Mouse (Mus musculus): ENCODE results near the gene Gm9857. TPM values are rescaled to one million over a fixed set of nuclear protein-coding genes. Genes with fewer than 3 reads are reported as not detected.

Gene Gm9857
- polyA plus RNA-seq, 1 experiment from 2014 or later = not detected

DNA sequence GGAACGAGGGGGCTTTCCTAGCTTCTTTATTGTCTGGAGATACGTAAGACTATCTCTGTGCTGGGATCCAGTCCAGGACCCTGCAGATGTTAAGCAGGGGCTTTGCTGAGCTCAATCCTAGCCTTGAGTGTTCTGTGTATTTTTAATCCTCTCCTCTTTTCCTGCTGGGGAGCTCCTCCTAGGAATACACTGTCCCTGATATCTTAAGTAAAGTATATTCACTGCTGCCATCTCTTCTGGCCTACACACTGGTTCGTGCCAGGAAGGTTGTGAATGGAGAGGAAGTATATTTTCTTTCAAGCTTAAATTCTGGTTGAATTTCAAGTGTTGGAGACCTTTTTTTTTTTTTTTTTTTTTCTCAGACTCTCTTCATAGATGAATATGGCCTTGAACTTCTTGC is 23.0 kb upstream of the Gm9857 start:
- no peaks in the 10 kb centered on the region for H3K36me3 ChIP-seq
- H3K9me3 ChIP-seq = no peaks in the 10 kb centered on the region
- peaks cover 7% of the 10 kb centered on the region; the same call in 1 of the 2 replicates for H3K4me1 ChIP-seq
- H3K27ac ChIP-seq = no peak overlapping the region
- H3K4me3 ChIP-seq = no peak overlapping the region
- WGBS = 81% methylated on average over 3 of the region's 3 CpGs
- H3K27me3 ChIP-seq = no peaks in the 10 kb centered on the region
- no peak for ATAC-seq (ENCODE audit: insufficient number of reproducible peaks, insufficient read depth, low FRiP score, low TSS enrichment)
- no peak overlapping the region for H3K9ac ChIP-seq
- H3K4me2 ChIP-seq (replicated peaks) = no peak overlapping the region

DNA sequence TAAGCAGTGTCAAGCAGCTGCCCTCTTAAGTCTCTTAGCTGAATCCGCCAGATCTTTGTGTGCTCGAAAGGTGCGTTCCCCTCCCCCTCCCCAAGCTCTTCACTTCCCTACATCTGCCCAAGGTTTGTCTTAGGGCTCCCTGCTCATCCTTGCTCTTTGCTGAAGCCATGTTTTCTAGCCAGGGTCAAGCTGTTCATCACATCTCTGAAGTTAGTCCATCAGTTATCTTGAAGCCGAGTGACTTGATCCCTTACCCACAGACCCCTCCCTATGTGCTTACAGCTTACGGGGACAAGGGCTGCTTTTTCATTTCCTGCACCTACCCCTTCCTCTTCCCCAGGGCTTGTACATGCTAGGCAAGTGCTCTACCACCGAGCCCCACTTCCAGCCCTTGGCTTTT is 21.4 kb upstream of the Gm9857 start:
- no peaks in the 10 kb centered on the region for H3K36me3 ChIP-seq
- H3K9ac ChIP-seq = no peak overlapping the region
- H3K9me3 ChIP-seq = no peaks in the 10 kb centered on the region
- no peak overlapping the region for H3K4me3 ChIP-seq
- H3K27ac ChIP-seq = no peak overlapping the region
- H3K27me3 ChIP-seq = no peaks in the 10 kb centered on the region
- ATAC-seq (ENCODE audit: insufficient number of reproducible peaks, insufficient read depth, low FRiP score, low TSS enrichment) = no peak
- 53% methylated on average over 6 of the region's 6 CpGs for WGBS
- peaks cover 7% of the 10 kb centered on the region; the same call in 1 of the 2 replicates for H3K4me1 ChIP-seq
- no peak overlapping the region; the same call in 1 of the 2 replicates for H3K4me2 ChIP-seq (replicated peaks)

DNA sequence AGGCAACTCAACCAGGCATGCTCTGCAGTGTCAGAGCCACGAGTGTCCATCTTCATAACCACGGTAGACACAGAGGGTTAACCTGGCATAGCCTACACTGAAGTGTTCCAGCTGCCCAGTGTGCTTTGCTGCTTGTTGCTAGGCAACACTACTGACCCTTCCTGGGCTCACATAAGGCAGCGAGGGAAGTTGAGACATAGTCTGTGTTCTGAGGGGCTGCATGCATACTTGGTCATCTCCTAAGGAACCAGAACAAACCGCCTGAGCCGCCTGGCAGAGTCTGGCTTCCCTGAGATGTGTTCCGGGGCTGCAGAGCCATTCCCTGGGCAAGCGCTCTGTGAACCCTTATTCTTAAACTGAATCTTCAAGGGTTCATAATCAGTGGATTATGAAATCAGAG is 21.0 kb upstream of the Gm9857 start:
- Histone ChIP-seq H3K4me1 (peaks cover 7% of the 10 kb centered on the region; the same call in 1 of the 2 replicates), H3K27ac (no peak overlapping the region), H3K36me3 (no peaks in the 10 kb centered on the region), H3K4me3 (no peak overlapping the region), H3K9ac (no peak overlapping the region), H3K9me3 (no peaks in the 10 kb centered on the region), H3K27me3 (no peaks in the 10 kb centered on the region), H3K4me2 (replicated peaks) (no peak overlapping the region; the same call in 1 of the 2 replicates)
- 56% methylated on average over 7 of the region's 7 CpGs for WGBS
- peak; percentile 63; the same call in 1 of the 2 replicates for ATAC-seq (ENCODE audit: insufficient number of reproducible peaks, insufficient read depth, low FRiP score, low TSS enrichment)

DNA sequence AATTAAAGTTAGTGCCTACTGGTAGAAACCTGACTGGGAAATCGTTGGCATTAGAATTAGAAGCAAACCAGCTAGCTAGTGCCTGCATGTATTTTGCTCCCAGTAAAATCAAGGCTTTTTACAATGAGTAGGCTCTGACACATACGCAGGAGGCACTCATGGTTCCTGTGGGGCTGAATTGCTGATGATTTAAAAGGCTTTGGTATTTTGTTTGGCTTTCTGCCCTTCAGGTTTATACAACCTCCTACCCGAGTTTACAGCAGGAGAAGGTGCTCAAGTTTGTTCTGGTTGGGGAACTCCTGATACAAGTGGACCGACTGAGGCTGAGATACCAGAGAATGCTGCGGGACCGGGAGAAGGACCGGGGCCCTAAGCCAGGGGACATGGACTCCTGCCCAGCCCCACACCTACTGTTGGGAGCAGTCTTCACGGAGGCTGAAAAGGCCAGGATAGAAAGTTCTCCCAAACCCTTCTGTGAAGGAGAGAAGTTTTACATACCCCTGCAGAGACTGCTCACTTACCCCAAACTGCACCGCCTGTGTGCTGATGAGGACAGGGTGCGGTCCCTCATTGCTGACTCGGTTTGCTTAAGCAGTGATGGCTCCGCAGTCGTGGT is 19.5 kb upstream of the Gm9857 start:
- no peak overlapping the region for H3K9ac ChIP-seq
- H3K4me3 ChIP-seq = no peak overlapping the region
- H3K36me3 ChIP-seq = no peaks in the 10 kb centered on the region
- H3K4me2 ChIP-seq (replicated peaks) = no peak overlapping the region
- H3K27me3 ChIP-seq = no peaks in the 10 kb centered on the region
- H3K9me3 ChIP-seq = no peaks in the 10 kb centered on the region
- ATAC-seq (ENCODE audit: insufficient number of reproducible peaks, insufficient read depth, low FRiP score, low TSS enrichment) = no peak
- no peak overlapping the region for H3K27ac ChIP-seq
- 75% methylated on average over 13 of the region's 13 CpGs for WGBS
- H3K4me1 ChIP-seq = peaks cover 7% of the 10 kb centered on the region; the same call in 1 of the 2 replicates

DNA sequence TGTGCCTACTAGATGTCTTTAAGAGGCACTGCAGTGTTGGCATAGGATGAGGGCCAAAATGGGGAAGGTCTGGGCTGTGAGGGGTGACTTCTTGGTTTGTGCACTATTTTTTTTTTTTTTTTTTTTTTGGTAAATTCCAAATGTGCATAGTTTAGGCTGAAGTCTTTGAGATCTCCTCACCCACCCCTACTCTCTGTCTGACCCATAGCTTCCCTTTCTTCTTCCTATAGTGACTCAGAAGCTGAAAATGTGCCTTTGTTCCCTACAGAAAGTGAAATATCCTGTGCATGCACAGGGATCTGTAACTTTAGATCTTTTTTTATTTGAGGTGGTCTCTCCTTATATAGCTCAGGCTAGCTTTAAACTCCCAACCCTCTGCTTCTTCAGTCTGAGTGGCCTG is 17.7 kb upstream of the Gm9857 start:
- no peak for ATAC-seq (ENCODE audit: insufficient number of reproducible peaks, insufficient read depth, low FRiP score, low TSS enrichment)
- H3K4me1 ChIP-seq = peaks cover 7% of the 10 kb centered on the region; the same call in 1 of the 2 replicates
- no peak overlapping the region for H3K4me3 ChIP-seq
- H3K9ac ChIP-seq = no peak overlapping the region
- H3K36me3 ChIP-seq = no peaks in the 10 kb centered on the region
- H3K9me3 ChIP-seq = no peaks in the 10 kb centered on the region
- no peak overlapping the region for H3K27ac ChIP-seq
- H3K27me3 ChIP-seq = no peaks in the 10 kb centered on the region
- H3K4me2 ChIP-seq (replicated peaks) = no peak overlapping the region

DNA sequence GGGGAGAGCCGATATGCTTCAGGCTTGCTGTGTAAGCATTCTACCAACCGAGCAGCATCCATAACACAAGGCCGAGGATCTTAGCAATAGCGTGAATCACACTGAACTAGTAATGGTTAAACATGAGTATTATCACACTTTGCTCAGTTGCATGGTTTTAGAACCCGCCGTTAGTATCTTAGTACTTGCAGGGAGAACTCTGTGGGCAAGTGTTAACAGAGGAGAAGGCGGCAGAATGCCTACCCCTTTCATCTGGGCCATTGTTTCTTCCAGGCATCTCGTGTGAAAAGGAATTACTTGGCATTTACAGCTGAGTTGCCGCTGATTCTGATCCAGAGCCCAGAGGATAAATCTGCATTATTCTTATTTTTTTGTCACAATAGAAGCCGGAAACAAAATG is 751 bp upstream of the Gm9857 start:
- Histone ChIP-seq H3K9me3 (no peaks in the 10 kb centered on the region), H3K4me3 (no peak overlapping the region), H3K4me2 (replicated peaks) (no peak overlapping the region), H3K27ac (no peak overlapping the region), H3K27me3 (no peaks in the 10 kb centered on the region), H3K4me1 (no peaks in the 10 kb centered on the region), H3K36me3 (no peaks in the 10 kb centered on the region), H3K9ac (no peak overlapping the region)
- no peak for ATAC-seq (ENCODE audit: insufficient number of reproducible peaks, insufficient read depth, low FRiP score, low TSS enrichment)
- WGBS = 88% methylated on average over 10 of the region's 10 CpGs

DNA sequence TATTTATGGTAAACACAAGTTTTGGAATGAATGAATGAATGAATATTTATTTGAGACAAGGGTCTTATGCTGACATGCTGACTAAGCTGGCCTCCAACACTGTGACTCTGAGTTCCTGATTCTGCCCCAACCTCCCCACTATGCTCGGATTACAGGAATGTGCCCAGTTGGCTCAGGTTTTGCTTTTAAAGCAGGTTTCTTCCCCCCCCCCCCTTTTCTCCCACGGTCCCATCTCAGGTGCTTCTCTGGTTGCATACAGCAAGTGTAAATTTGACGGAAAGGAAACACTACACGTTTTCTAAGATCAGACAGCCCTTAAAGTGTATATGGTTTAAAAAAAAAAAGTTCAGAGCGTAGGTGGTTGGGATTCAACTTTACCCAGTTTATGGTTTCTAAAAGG is 672 bp downstream of the Gm9857 start, which contains the start of gene Henmt1:
Gene Henmt1, plus strand, starts transcription at position 301 of the 400 bp plus-strand sequence.
- no peak for ATAC-seq (ENCODE audit: insufficient number of reproducible peaks, insufficient read depth, low FRiP score, low TSS enrichment)
- Histone ChIP-seq H3K4me2 (replicated peaks) (peak within 1 kb of the TSS; percentile 53), H3K9ac (no peak within 1 kb of the TSS), H3K27ac (no peak within 1 kb of the TSS), H3K27me3 (no peaks in the 10 kb centered on the region), H3K4me3 (peak within 1 kb of the TSS; percentile 35), H3K9me3 (no peaks in the 10 kb centered on the region), H3K4me1 (no peaks in the 10 kb centered on the region), H3K36me3 (no peaks in the 10 kb centered on the region)
- 83% methylated on average over 5 of the region's 5 CpGs for WGBS

DNA sequence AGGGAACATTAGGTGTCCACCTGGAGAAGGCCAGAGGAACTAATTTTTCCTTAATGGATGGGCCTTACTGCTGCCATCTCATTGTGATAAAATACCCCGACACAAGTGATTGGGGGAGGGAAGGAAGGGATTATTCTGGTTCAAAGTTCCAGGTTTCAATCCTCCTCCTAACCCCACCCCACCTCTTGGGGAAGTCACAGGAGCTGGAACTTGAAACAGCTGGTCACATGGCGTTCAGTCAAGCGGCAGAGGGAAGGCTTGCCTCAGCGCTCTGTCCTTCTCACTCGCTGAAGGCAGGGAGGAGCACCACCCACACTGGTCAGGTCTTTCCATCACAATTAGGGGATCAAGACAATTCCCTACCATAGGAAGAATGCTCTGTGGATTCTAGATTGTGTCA is 1.6 kb downstream of the Gm9857 start:
- ATAC-seq (ENCODE audit: insufficient number of reproducible peaks, insufficient read depth, low FRiP score, low TSS enrichment) = no peak
- 88% methylated on average over 5 of the region's 5 CpGs for WGBS
- no peak overlapping the region for H3K4me3 ChIP-seq

DNA sequence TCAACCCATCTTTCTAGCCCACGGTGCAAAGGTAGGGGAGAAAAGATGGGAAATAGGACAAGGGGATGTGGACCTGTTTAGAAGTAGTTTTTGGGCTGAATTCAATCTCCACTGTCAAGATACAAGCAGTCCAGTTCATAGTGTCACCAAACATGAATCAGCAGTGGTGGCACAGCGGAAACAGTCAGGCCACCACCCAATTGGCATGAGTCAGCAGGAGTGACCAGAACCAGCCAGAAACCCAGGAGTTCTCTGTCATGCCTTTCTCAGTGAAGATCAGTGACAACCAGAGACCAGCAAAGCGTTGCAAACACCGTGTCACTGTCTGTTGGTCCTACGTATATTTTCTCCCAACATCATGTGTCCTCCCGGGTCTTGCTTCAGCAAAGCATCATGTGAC is 6.7 kb downstream of the Gm9857 start:
- no peaks in the 10 kb centered on the region for H3K27me3 ChIP-seq
- WGBS = 92% methylated on average over 6 of the region's 6 CpGs
- H3K27ac ChIP-seq = no peak overlapping the region
- no peaks in the 10 kb centered on the region for H3K9me3 ChIP-seq
- no peak overlapping the region for H3K4me2 ChIP-seq (replicated peaks)
- H3K9ac ChIP-seq = no peak overlapping the region
- no peak overlapping the region for H3K4me3 ChIP-seq
- ATAC-seq (ENCODE audit: insufficient number of reproducible peaks, insufficient read depth, low FRiP score, low TSS enrichment) = no peak
- no peaks in the 10 kb centered on the region for H3K36me3 ChIP-seq
- no peaks in the 10 kb centered on the region for H3K4me1 ChIP-seq

More for the DNA sequence above, 1.6 kb downstream of the Gm9857 start:
- Histone ChIP-seq H3K27me3 (no peaks in the 10 kb centered on the region), H3K36me3 (no peaks in the 10 kb centered on the region), H3K9me3 (no peaks in the 10 kb centered on the region), H3K9ac (no peak overlapping the region), H3K4me2 (replicated peaks) (no peak overlapping the region), H3K4me1 (no peaks in the 10 kb centered on the region), H3K27ac (no peak overlapping the region)

DNA sequence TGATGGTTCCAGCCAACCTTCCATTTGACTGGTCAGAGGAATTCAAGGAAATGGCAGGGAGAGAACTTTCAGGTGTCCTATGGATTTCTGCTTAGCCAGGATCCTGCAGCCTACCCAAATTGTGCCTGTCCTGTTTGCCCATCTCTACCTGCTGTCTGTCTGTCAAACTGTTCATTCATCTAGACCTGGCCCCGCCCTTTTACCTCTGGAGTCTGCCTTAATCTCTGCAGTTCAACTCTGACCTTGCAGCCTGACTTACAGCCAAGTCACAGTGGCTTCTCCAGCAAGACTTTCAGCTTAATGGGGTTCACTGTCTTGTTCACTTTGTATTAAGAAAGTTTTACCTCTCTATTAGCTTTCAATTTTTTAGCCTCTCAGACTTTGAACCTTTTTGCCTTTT is 13.9 kb downstream of the Gm9857 start:
- no peak for ATAC-seq (ENCODE audit: insufficient number of reproducible peaks, insufficient read depth, low FRiP score, low TSS enrichment)
- Histone ChIP-seq H3K4me2 (replicated peaks) (no peak overlapping the region), H3K9ac (no peak overlapping the region), H3K27ac (no peak overlapping the region), H3K4me3 (no peak overlapping the region), H3K4me1 (no peaks in the 10 kb centered on the region), H3K9me3 (no peaks in the 10 kb centered on the region), H3K27me3 (no peaks in the 10 kb centered on the region), H3K36me3 (no peaks in the 10 kb centered on the region)
- 74% methylated on average over 1 of the region's 1 CpGs for WGBS

DNA sequence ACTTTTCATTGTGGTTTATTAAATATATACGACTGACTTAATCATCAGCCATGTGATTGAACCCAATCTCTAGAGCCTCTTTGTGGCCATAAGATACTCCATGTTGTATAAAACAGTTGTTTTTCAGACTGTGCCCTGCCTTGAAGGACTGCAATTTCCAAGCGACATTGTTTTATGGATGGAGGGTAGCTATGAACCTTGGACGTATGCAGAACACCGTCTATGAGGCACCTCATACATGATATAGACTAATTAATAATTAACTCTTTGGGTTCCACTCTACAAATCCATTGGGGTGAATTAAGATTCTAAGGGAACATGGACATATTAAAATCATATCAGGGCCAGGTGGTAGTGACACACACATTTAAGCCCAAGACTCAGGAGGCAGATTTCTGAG is 14.6 kb downstream of the Gm9857 start:
- Histone ChIP-seq H3K4me2 (replicated peaks) (no peak overlapping the region), H3K9me3 (no peaks in the 10 kb centered on the region), H3K4me3 (no peak overlapping the region), H3K27me3 (no peaks in the 10 kb centered on the region), H3K4me1 (no peaks in the 10 kb centered on the region), H3K27ac (no peak overlapping the region), H3K9ac (no peak overlapping the region), H3K36me3 (no peaks in the 10 kb centered on the region)
- ATAC-seq (ENCODE audit: insufficient number of reproducible peaks, insufficient read depth, low FRiP score, low TSS enrichment) = no peak
- 87% methylated on average over 4 of the region's 4 CpGs for WGBS

DNA sequence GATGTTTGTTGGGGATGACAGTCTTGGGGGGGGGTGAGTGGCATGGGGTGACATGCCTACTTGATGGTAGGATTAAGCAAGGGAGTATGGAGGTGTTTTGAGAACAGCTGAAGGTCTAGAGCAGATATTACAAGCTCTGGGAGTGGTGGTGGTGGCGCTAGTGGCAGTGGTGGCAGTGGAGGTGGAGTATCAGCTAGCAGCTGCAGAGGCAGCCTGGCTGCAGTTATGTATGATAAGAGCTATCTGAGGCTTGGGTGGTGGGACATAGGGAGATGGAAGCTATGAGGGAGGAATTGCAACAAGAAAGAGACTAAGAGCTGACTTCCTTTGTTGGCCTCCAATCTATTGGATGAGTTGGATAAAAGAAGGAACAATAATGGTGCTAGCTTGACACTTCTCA is 18.4 kb downstream of the Gm9857 start:
- 82% methylated on average over 1 of the region's 1 CpGs for WGBS
- Histone ChIP-seq H3K4me3 (no peak overlapping the region), H3K9ac (no peak overlapping the region)

More for the DNA sequence above, 18.4 kb downstream of the Gm9857 start:
- no peaks in the 10 kb centered on the region for H3K36me3 ChIP-seq
- no peak overlapping the region for H3K4me2 ChIP-seq (replicated peaks)
- H3K4me1 ChIP-seq = no peaks in the 10 kb centered on the region
- no peak overlapping the region for H3K27ac ChIP-seq
- H3K9me3 ChIP-seq = no peaks in the 10 kb centered on the region
- H3K27me3 ChIP-seq = no peaks in the 10 kb centered on the region
- ATAC-seq (ENCODE audit: insufficient number of reproducible peaks, insufficient read depth, low FRiP score, low TSS enrichment) = no peak
